Mouse (Mus musculus) monocyte, adult 2 months (primary cell): ENCODE measurements around the gene Mybpc3.

Source experiments
- DNase-seq, 2 experiments: peaks; one replicate each; pipeline ENCODE4 v3.0.0; 2022; ENCODE audit warnings: low spot score in 2 of 2, low read depth in 1 of 2

Mybpc3 gene

GRCm38 (mm10) chr2:91117585-91118275 is at the start of gene Mybpc3:
Gene Mybpc3 (plus strand): TSS chr2:91118144.
- DNase-seq = no peak

- no peak for DNase-seq
These were observed 49.6 kb upstream of the Mybpc3 start for GRCm38 (mm10) chr2:91068162-91068871.

- no peak for DNase-seq
These were observed 49.1 kb upstream of the Mybpc3 start for GRCm38 (mm10) chr2:91068872-91069165.

DNA sequence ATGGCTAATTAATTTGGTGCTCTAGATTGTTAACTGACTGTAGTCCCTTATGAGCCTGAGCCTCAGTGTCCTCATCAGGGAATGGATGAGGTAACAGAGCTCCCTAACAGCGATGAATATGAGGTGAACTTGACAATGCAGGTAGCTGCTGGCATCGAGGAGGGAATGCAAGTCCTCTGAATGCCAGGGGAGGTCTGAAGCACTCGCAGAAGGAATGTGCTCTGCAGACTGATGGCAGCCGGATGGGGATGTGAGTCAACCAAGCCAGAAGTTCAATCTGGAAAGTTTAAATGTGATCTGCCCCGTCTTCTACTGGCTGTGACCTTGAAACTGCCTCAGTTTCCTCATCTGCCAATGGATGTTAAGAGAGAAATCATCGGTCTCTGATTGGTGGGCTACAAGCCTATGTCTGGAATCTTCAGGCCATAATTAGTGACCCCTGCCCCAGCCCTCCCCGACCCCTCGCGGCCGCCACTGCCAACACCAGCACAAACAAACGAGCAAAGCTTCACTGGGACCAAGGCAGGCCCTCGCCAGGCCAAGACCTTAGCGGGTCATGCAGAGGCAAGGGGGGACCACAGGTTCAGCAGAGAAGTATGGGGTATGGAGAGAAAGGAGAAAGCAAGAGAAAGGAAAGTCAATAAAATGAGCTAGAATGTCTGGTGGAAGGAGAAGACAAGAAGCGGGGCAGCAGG is 48.5 kb upstream of the Mybpc3 start:
- no peak for DNase-seq

DNA sequence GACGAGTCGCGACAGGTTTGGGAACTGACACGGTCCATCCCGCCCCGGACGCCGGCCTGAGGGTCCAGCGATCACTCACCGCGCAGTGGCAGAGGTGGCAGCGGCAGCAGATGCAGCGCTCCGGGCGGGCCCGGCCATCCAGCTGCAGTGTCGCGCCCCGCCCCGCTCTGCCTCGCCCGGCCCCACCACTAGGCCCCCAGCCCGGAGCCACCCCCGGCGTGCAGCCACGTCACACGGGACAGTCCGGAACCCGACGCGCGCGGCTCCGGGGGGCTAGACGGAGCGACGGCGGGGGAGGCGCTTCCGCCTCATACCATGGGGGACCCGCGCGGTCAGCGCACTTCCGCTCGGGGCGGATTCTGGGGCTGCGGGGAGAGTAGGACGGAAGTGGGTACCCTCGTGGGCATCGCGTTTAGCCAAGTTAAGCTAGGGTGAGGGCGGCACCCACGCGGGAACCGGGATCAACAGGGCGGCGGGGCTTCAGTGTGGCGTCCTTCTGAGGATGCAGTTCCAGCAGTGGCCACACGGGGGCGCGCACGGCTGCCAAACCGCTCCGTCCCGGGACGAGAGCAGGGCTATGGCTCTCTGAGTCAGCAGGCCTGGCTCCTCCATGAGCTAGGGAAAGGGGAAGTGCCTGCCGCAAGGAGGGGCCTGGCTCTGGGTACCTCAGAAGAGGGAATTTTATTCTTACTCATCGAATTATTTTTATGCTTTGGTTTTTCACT is 47.7 kb upstream of the Mybpc3 start, which contains the start of gene Slc39a13:
Gene Slc39a13, minus strand, starts transcription at position 342 of the 725 bp plus-strand sequence.
- peak; percentile 95 to 98 for DNase-seq

DNA sequence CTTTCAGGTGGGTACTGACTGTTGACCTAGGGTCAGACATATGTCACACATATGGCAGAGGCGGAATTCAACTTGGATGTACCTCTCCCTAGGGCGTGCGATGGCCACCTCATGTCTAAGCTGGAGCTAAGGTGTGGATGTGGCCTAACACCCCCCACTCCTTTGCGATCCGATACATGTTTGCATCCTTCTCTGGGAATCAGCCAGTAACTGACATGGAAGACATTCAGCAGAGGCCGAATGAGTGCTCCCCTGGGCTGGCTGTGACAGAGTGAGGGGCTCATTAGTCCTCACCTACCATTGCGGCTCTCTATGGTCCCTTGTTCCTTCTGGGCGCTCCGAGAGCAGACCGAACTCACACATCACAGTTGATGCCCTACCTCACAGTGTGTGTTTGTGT is 46.9 kb upstream of the Mybpc3 start:
- no peak for DNase-seq

DNA sequence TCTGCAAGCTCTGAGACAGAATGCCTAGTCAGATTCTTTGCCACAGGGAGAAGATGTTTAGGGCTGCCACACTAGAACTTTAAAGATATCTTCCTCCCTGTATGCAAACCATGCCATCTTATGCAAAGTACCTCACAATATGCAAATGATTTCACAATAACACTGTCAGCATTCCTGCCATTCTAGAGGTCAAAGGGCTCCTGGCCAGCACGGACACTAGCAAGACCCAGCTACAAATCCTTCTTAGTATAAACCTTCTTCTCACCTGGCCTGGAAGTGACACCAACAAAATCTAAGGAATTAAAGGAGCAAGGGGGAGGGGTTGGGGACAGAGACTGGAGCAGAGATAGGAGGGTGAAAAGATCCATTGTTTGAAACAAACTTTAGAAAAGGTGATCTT is 45.9 kb upstream of the Mybpc3 start:
- DNase-seq = no peak

DNA sequence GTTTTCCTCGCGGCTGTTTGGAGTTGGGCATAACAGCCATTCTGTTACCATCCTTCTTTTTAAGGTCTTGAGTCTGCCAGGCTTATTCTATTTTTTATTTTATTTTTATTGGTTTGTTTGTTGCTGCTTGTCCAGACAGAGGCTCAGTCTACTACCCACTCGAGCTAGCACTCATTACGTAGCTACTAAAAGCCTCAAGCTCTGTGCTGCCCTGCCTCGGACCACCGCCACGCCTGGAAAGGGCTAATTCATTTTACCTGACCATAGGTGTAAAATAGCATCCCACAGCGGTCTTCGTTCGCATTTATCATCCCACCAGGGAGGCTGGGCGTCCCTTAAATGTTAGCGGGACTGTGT is 40.0 kb upstream of the Mybpc3 start:
- DNase-seq = no peak

GRCm38 (mm10) chr2:91078314-91079025 is 39.5 kb upstream of the Mybpc3 start:
- DNase-seq = no peak

DNA sequence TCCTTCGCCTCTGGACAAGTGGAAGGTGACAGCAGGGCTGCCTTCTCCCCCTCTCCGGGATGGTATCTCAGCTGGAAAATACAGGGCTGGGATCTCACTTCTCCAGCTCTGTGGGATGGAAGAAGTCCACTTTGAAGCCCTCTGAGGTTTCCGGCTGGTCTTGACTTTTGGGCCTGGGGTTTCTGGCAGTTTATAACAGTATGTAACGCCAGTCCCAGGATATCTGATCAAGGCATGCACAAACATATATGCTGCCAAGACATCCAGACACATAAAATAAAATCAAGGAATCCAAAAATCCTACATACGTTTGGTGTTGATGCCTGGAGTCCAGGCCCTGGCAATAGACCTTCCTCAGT is 38.9 kb upstream of the Mybpc3 start:
- DNase-seq = no peak

DNA sequence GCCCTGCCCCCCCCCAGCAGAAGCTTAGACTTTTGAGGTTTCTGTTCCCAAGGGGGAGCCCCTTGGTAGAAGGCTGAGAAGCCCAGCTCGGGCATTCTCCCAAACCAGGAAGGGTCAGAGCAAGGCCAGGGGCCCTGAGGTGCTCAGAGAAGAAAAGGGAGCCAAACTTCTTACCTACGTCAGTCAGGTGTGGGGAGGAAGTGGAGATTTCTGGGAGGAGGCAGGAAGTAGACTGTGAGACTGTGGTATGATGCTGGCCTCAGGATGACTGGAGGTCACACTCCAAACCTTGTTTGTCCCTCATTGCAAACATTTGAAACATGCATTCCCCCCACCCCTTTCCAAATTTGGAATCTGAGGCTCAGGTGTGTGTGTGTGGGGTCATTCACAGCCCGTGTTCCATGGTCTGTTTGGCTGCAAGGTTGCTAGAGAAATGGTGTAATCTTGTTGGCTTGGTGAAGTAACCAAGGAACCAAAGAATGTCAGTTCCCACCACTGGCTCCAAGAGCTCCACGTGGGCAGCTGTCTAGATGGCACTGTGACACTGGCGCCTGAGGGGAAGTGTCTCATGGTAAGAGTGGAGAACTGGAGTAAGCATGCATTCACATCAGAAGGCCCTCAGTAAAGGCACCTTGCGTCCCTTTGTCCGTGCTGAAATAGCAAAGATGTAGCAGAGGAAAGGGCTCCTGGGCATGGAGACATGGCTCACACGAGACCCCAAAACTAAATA is 37.0 kb upstream of the Mybpc3 start:
- peak in 1 of 2 experiments; percentile 65 for DNase-seq

DNA sequence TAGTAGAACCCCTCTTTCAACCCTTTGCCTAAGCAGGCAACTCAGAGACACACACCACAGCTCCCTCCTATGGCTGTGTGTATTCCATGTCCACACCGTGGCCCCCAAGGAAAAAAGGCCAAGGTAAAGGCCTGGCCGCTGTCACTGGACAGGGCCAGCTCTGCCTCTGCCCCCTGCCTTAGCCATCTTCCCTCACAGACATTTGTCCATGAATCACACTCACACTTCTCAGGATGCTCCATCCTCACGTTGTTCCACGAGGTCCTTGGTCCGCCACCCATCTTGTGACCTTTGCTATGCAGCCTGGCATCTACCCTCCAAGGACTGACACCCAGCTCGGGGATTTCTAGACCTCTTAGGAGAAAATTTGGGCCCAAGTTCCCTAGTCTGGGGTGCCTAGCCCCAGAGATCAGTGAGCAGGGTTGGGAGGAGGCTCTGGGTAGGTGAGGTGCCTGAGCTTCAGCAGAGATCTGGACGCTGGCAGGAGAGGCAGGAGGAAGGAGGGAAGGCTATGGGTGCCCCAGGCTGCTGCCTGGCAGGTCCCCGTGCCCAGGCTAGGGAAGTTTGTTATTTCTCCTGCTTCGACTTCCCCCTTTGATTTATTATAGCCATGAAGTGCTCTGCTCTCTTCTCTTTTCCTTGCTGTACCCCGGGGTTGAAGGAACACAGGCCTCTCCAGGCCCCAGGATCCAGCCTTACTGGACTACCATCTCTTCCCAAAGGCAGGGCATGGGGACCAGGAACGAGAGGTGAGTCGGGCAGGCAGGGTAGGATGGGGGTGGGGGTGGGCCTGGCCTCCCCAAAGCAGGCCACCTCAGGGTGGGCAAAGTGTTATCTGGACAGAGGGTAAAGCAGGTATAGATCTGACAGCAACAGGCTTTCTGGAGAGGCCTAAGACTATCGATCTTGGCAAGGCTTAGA is 35.9 kb upstream of the Mybpc3 start, which contains the start of gene Spi1:
Gene Spi1, plus strand, starts transcription at position 616 of the 921 bp plus-strand sequence.
- DNase-seq = peak in 1 of 2 experiments; percentile 68

DNA sequence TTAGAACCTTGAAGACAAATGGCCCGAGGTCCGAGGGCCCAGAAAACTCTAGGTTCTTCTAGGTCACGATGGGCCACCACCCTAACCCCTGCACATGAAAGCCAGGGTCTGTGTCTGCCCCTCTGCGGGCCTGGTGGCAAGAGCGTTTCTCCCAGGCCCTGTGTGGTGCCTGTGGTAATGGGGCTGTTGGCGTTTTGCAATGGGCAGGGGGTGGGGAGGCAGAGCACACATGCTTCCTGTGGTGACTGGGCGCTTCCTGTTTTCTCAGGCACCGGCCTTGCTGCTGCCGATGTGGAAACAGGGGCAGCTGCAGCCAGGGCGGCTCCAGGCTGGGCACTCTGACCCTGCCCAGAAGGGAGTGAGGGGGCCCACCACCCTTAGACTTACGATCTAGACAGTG is 35.1 kb upstream of the Mybpc3 start:
- DNase-seq = peak; percentile 86 to 89

GRCm38 (mm10) chr2:91083366-91083940 is 34.5 kb upstream of the Mybpc3 start:
- DNase-seq = no peak

- peak in 1 of 2 experiments; percentile 70 for DNase-seq
These were observed 33.6 kb upstream of the Mybpc3 start for GRCm38 (mm10) chr2:91084179-91084820.

- DNase-seq = no peak
These were observed 32.2 kb upstream of the Mybpc3 start for GRCm38 (mm10) chr2:91085494-91086391.
